Mouse (Mus musculus) adrenal gland (tissue): ENCODE data around the gene Col6a5.

Source experiments
- intact Hi-C: fragments of 180-260 bp; cut with DNase I; formaldehyde crosslinking; loops from one replicate; pipeline ENCODE4 v1.15.1; 2025
- long read RNA-seq, 2 experiments: library from polyadenylated mRNA; unstranded; transcript quantifications; one replicate each; pipeline ENCODE4 v2.0.0; 2020; ENCODE audit warnings: borderline replicate concordance in 1 of 2; ENCODE audit not compliant: insufficient replicate concordance in 1 of 2

The Col6a5 gene
- long read RNA-seq, experiment 1 = 0 reads
- long read RNA-seq, experiment 2, partial matches to known transcripts = 0 of 1 reads
- long read RNA-seq, experiment 2, other reads (novel, unspliced or antisense) = 1 of 1 reads

- intact Hi-C loops = no loop called here
Observed at GRCm38 (mm10) chr9:105960533-105960932, at the start of gene Col6a5. Gene Col6a5, minus strand, starts transcription at chr9:105960643.

- intact Hi-C loops = no loop called here
Observed at GRCm38 (mm10) chr9:105997955-105998354, 37.5 kb upstream of the Col6a5 start.

- intact Hi-C loops = loop anchor here (5.0 kb wide), 1 partner anchor 135 kb away; no protein-coding TSS in a partner anchor
Observed at GRCm38 (mm10) chr9:105992425-105992824, 32.0 kb upstream of the Col6a5 start.

- intact Hi-C loops = loop anchor here (5.0 kb wide), 1 partner anchor 133 kb away; no protein-coding TSS in a partner anchor
Observed at GRCm38 (mm10) chr9:105990099-105990498, 29.7 kb upstream of the Col6a5 start.

- intact Hi-C loops = loop anchor here (2.0 kb wide), 2 partner anchors 49 to 297 kb away; no protein-coding TSS in a partner anchor
Observed at GRCm38 (mm10) chr9:105989468-105989867, 29.0 kb upstream of the Col6a5 start.

GRCm38 (mm10) chr9:105988096-105988495, 27.7 kb upstream of the Col6a5 start:
- intact Hi-C loops = loop anchor here (2.0 kb wide), 2 partner anchors 51 to 295 kb away; no protein-coding TSS in a partner anchor

GRCm38 (mm10) chr9:105984931-105985519, 24.6 kb upstream of the Col6a5 start:
- intact Hi-C loops = no loop called here

GRCm38 (mm10) chr9:105978479-105978878, 18.0 kb upstream of the Col6a5 start:
- intact Hi-C loops = no loop called here

- intact Hi-C loops = no loop called here
Observed at GRCm38 (mm10) chr9:105976871-105977270, 16.4 kb upstream of the Col6a5 start.

- intact Hi-C loops = no loop called here
Observed at GRCm38 (mm10) chr9:105976314-105976713, 15.9 kb upstream of the Col6a5 start.

GRCm38 (mm10) chr9:105973736-105974135, 13.3 kb upstream of the Col6a5 start:
- intact Hi-C loops = no loop called here

- intact Hi-C loops = no loop called here
Observed at GRCm38 (mm10) chr9:105972031-105972430, 11.6 kb upstream of the Col6a5 start.

GRCm38 (mm10) chr9:105971351-105971894, 11.0 kb upstream of the Col6a5 start:
- intact Hi-C loops = no loop called here

- intact Hi-C loops = no loop called here
Observed at GRCm38 (mm10) chr9:105970901-105971300, 10.5 kb upstream of the Col6a5 start.

- intact Hi-C loops = no loop called here
Observed at GRCm38 (mm10) chr9:105967976-105968375, 7.5 kb upstream of the Col6a5 start.

GRCm38 (mm10) chr9:105959116-105959515, 1.3 kb downstream of the Col6a5 start:
- intact Hi-C loops = no loop called here

- intact Hi-C loops = no loop called here
Observed at GRCm38 (mm10) chr9:105949755-105950154, 10.7 kb downstream of the Col6a5 start.

- intact Hi-C loops = no loop called here
Observed at GRCm38 (mm10) chr9:105947577-105947976, 12.9 kb downstream of the Col6a5 start.

GRCm38 (mm10) chr9:105933816-105934215, 26.6 kb downstream of the Col6a5 start:
- intact Hi-C loops = no loop called here

GRCm38 (mm10) chr9:105929287-105929686, 31.2 kb downstream of the Col6a5 start:
- intact Hi-C loops = no loop called here

GRCm38 (mm10) chr9:105928406-105929071, 31.9 kb downstream of the Col6a5 start:
- intact Hi-C loops = no loop called here

- intact Hi-C loops = no loop called here
Observed at GRCm38 (mm10) chr9:105923659-105924058, 36.8 kb downstream of the Col6a5 start.
